Mouse (Mus musculus) C2C12 (cell line): ENCODE data around the gene Rbm33. TPM values are rescaled to one million over a fixed set of nuclear protein-coding genes. Genes with fewer than 3 reads are reported as not detected.

Experiments
- H3K27me3 ChIP-seq: one replicate; pipeline ENCODE4 v1.6.1; 2011; ENCODE audit not compliant: control insufficient read depth, insufficient read depth, insufficient read length
- H3K36me3 ChIP-seq: one replicate; pipeline ENCODE4 v1.6.1; 2011; ENCODE audit not compliant: control insufficient read depth, insufficient read depth
- H3K4me3 ChIP-seq: one replicate; pipeline ENCODE4 v1.5.1; 2011; ENCODE audit warnings: mild to moderate bottlenecking, control low read depth; ENCODE audit not compliant: poor library complexity, insufficient read depth, severe bottlenecking
- H3K79me2 ChIP-seq: one replicate; pipeline ENCODE4 v1.6.1; 2011; ENCODE audit not compliant: control insufficient read depth, insufficient read depth
- H3K79me3 ChIP-seq: one replicate; pipeline ENCODE4 v1.6.1; 2011; ENCODE audit warnings: low read depth, control low read depth
- H3ac ChIP-seq: one replicate; pipeline ENCODE3; 2011; ENCODE audit warnings: low read depth; ENCODE audit not compliant: control insufficient read depth, insufficient read length
- CEBPB ChIP-seq: IDR thresholded peaks from one replicate; pipeline ENCODE4 v1.6.1; 2011; ENCODE audit warnings: low read depth, mild to moderate bottlenecking, control low read depth, moderate library complexity
- CTCF ChIP-seq: IDR thresholded peaks from one replicate; pipeline ENCODE4 v1.5.1; 2011; ENCODE audit not compliant: control insufficient read depth, insufficient read depth, insufficient read length
- FOSL1 ChIP-seq: IDR thresholded peaks from one replicate; pipeline ENCODE4 v1.8.0; 2011; ENCODE audit warnings: mild to moderate bottlenecking, low read length; ENCODE audit not compliant: poor library complexity, insufficient read depth, severe bottlenecking
- MAX ChIP-seq: IDR thresholded peaks from one replicate; pipeline ENCODE4 v1.6.1; 2011; ENCODE audit warnings: mild to moderate bottlenecking, control low read depth
- MYOD1 ChIP-seq: IDR thresholded peaks from one replicate; pipeline ENCODE4 v1.6.1; 2011; ENCODE audit warnings: low read depth; ENCODE audit not compliant: control insufficient read depth, insufficient read length
- MYOG ChIP-seq: IDR thresholded peaks from one replicate; pipeline ENCODE4 v1.6.1; 2011; ENCODE audit not compliant: control insufficient read depth, insufficient read length; ENCODE audit errors: extremely low read depth
- USF1 ChIP-seq: IDR thresholded peaks from one replicate; pipeline ENCODE4 v1.6.1; 2011; ENCODE audit warnings: low read depth, mild to moderate bottlenecking, control low read depth, moderate library complexity
- polyA plus RNA-seq: library from polyadenylated mRNA; unstranded; fragments of >200 nt; fragmentation: generic; extraction: Trizol; gene quantifications from one replicate; pipeline ENCODE4 v1.2.1, GENCODE M21; 2012; ENCODE audit warnings: missing spikeins

Rbm33 gene
- polyA plus RNA-seq, 1 experiment = 10.1 TPM

GRCm38 (mm10) chr5:28290630-28291029 lies 26.3 kb upstream of the Rbm33 start:
- no peak overlapping the region for H3ac ChIP-seq
- peaks cover 19% of the 10 kb centered on the region for H3K27me3 ChIP-seq
- no peak for TF ChIP-seq FOSL1
- no peak for TF ChIP-seq MAX
- TF ChIP-seq USF1 = no peak
- TF ChIP-seq MYOD1 = no peak
- TF ChIP-seq CTCF = no peak
- TF ChIP-seq CEBPB = no peak
- no peak overlapping the region for H3K4me3 ChIP-seq
- H3K79me3 ChIP-seq = no peaks in the 10 kb centered on the region
- no peaks in the 10 kb centered on the region for H3K79me2 ChIP-seq
- no peaks in the 10 kb centered on the region for H3K36me3 ChIP-seq

GRCm38 (mm10) chr5:28291118-28291850 lies 25.6 kb upstream of the Rbm33 start:
- H3ac ChIP-seq = no peak overlapping the region
- TF ChIP-seq USF1 (no peak), FOSL1 (no peak), CEBPB (no peak)
- H3K27me3 ChIP-seq = peaks cover 16% of the 10 kb centered on the region
- H3K36me3 ChIP-seq = no peaks in the 10 kb centered on the region
- H3K4me3 ChIP-seq = no peak overlapping the region
- no peaks in the 10 kb centered on the region for H3K79me2 ChIP-seq
- no peaks in the 10 kb centered on the region for H3K79me3 ChIP-seq

GRCm38 (mm10) chr5:28292281-28292680 lies 24.6 kb upstream of the Rbm33 start:
- Histone ChIP-seq H3ac (no peak overlapping the region), H3K79me3 (no peaks in the 10 kb centered on the region), H3K36me3 (no peaks in the 10 kb centered on the region), H3K79me2 (no peaks in the 10 kb centered on the region), H3K27me3 (peaks cover 16% of the 10 kb centered on the region), H3K4me3 (no peak overlapping the region)
- TF ChIP-seq MYOG (no peak), CEBPB (no peak), MAX (no peak), CTCF (no peak), USF1 (no peak), FOSL1 (no peak), MYOD1 (no peak)

GRCm38 (mm10) chr5:28293990-28294389 lies 22.9 kb upstream of the Rbm33 start:
- no peaks in the 10 kb centered on the region for H3K79me2 ChIP-seq
- TF ChIP-seq MAX (no peak), CEBPB (no peak), CTCF (peak; percentile 92)
- no peak overlapping the region for H3ac ChIP-seq
- H3K4me3 ChIP-seq = no peak overlapping the region
- H3K36me3 ChIP-seq = no peaks in the 10 kb centered on the region
- H3K27me3 ChIP-seq = peaks cover 13% of the 10 kb centered on the region
- no peaks in the 10 kb centered on the region for H3K79me3 ChIP-seq

- no peaks in the 10 kb centered on the region for H3K79me2 ChIP-seq
- no peak for TF ChIP-seq CTCF
- TF ChIP-seq FOSL1 = no peak
- TF ChIP-seq MYOG = no peak
- no peak for TF ChIP-seq CEBPB
- no peak for TF ChIP-seq MYOD1
- no peak for TF ChIP-seq MAX
- TF ChIP-seq USF1 = no peak
- H3K27me3 ChIP-seq = no peaks in the 10 kb centered on the region
- H3K36me3 ChIP-seq = no peaks in the 10 kb centered on the region
- no peak overlapping the region for H3K4me3 ChIP-seq
- no peak overlapping the region for H3ac ChIP-seq
- no peaks in the 10 kb centered on the region for H3K79me3 ChIP-seq
These were observed 18.8 kb upstream of the Rbm33 start for GRCm38 (mm10) chr5:28298161-28298560.

GRCm38 (mm10) chr5:28298693-28299092 lies 18.2 kb upstream of the Rbm33 start:
- no peak overlapping the region for H3K4me3 ChIP-seq
- no peaks in the 10 kb centered on the region for H3K79me2 ChIP-seq
- no peaks in the 10 kb centered on the region for H3K79me3 ChIP-seq
- H3K36me3 ChIP-seq = no peaks in the 10 kb centered on the region
- TF ChIP-seq MAX (no peak), CTCF (no peak), FOSL1 (no peak), USF1 (no peak), MYOD1 (no peak), MYOG (no peak), CEBPB (no peak)
- no peaks in the 10 kb centered on the region for H3K27me3 ChIP-seq
- no peak overlapping the region for H3ac ChIP-seq
